Mouse (Mus musculus): Measurements from ENCODE around the gene Rftn2. TPM values are rescaled to one million over a fixed set of nuclear protein-coding genes. Genes with fewer than 3 reads are reported as not detected.
A peak's percentile ranks its signal among the peaks of the same experiment; 100 is the strongest.

Gene Rftn2
- polyA plus RNA-seq, 1 experiment from 2014 or later: 10.3 TPM

DNA sequence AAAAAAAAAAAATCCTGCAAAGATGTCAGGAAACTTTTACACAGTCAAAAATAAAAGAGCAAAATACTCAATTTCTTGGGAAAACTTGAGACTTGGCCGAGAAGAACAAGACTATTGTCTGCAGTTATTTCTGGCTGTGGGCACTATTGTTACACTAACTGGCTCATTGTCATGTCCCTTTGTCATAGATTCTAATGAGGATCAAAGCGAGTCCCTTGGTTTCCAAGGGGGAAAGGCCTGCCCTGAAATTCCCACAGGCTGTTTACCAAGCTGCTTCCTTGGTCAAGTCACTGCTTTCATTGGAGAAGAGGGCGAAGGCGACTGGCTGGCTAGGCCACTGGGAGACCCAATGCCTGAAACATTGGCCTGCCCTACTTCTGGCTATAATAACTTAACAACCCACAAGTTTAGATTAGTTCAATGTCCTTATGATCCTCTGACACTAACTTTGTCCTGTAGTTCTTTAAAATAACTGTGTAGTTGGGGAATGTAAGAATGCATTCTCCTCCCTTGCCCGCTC is 20.7 kb downstream of the Rftn2 start:
- no peak for ATAC-seq (replicated peaks; ENCODE audit: extremely low read depth, insufficient read depth, low FRiP score)
- Histone ChIP-seq H3K9ac (ENCODE audit: low read length) (no peak overlapping the region), H3K4me2 (ENCODE audit: low read depth, low read length) (no peak overlapping the region), H3K27ac (ENCODE audit: low read length) (no peak overlapping the region), H3K9me3 (replicated peaks; ENCODE audit: control insufficient read depth, low read length) (no peaks in the 10 kb centered on the region), H3K4me1 (ENCODE audit: control insufficient read depth, insufficient read depth, low read length) (peaks cover 37% of the 10 kb centered on the region), H3K36me3 (ENCODE audit: control insufficient read depth, insufficient read depth) (0 out of 2 replicates have a peak, but pooled peaks cover 3% of the 10 kb centered on the region), H3K4me3 (ENCODE audit: low read length) (no peak overlapping the region), H3K27me3 (ENCODE audit: control insufficient read depth, insufficient read depth, low read length) (no peaks in the 10 kb centered on the region)
- WGBS: 75% methylated on average over 5 of the region's 5 CpGs

- Histone ChIP-seq H3K4me3 (ENCODE audit: low read length) (peak overlapping the region; percentile 20; the same call in 1 of the 2 replicates), H3K4me1 (ENCODE audit: control insufficient read depth, insufficient read depth, low read length) (peaks cover 14% of the 10 kb centered on the region), H3K27me3 (ENCODE audit: control insufficient read depth, insufficient read depth, low read length) (no peaks in the 10 kb centered on the region), H3K9me3 (replicated peaks; ENCODE audit: control insufficient read depth, low read length) (no peaks in the 10 kb centered on the region), H3K27ac (ENCODE audit: low read length) (peak overlapping the region; percentile 88), H3K9ac (ENCODE audit: low read length) (peak overlapping the region; percentile 62), H3K36me3 (ENCODE audit: control insufficient read depth, insufficient read depth) (0 out of 2 replicates have a peak, but pooled peaks cover 3% of the 10 kb centered on the region), H3K4me2 (ENCODE audit: low read depth, low read length) (peak overlapping the region; percentile 52)
- 48% methylated on average over 18 of the region's 18 CpGs for WGBS
- peak; percentile 43 for ATAC-seq (replicated peaks; ENCODE audit: extremely low read depth, insufficient read depth, low FRiP score)
These were observed 24.5 kb downstream of the Rftn2 start for GRCm38 (mm10) chr1:55201850-55202752.

GRCm38 (mm10) chr1:55198719-55199118 is 27.9 kb downstream of the Rftn2 start:
- H3K4me1 ChIP-seq (ENCODE audit: control insufficient read depth, insufficient read depth, low read length): peaks cover 20% of the 10 kb centered on the region
- no peak overlapping the region for H3K27ac ChIP-seq (ENCODE audit: low read length)
- no peaks in the 10 kb centered on the region for H3K27me3 ChIP-seq (ENCODE audit: control insufficient read depth, insufficient read depth, low read length)
- WGBS: 41% methylated on average over 3 of the region's 3 CpGs
- H3K36me3 ChIP-seq (ENCODE audit: control insufficient read depth, insufficient read depth): peaks cover 5% of the 10 kb centered on the region; the same call in 1 of the 2 replicates
- no peak overlapping the region for H3K4me3 ChIP-seq (ENCODE audit: low read length)
- no peak overlapping the region for H3K4me2 ChIP-seq (ENCODE audit: low read depth, low read length)
- ATAC-seq (replicated peaks; ENCODE audit: extremely low read depth, insufficient read depth, low FRiP score): no peak
- no peak overlapping the region for H3K9ac ChIP-seq (ENCODE audit: low read length)
- H3K9me3 ChIP-seq (replicated peaks; ENCODE audit: control insufficient read depth, low read length): no peaks in the 10 kb centered on the region

DNA sequence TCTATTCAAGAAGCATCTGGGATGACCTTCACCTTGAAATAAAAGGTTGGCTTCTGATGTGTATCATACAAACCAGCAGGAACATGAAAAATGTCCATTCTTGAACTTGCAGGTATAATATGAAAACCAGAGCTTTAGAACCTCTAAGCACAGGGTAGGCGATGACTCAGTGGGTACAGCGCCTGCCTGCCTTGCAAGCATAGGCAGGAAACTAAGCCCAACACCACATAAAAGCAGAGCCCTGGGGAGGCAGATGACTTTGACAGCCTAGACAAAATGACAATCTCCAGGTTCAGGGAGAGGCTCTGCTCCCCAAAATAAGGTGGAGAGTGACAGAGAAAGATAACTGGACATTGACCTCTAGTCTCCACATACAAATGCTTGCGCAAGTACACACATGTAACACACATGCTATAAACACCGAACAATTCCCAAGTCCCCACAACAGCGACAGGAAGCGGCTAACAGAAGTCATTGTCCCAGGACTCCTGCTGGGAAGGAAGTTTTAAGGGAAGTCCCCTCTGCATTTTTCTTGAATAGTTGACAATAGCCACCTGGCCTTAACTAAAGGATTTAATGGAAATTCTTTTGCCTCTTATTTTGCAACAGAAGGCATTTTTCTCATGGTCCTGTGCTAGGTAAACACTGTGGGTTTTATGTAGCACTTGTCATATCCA is 30.1 kb downstream of the Rftn2 start:
- H3K27ac ChIP-seq (ENCODE audit: low read length): peak overlapping the region; percentile 67
- no peak for ATAC-seq (replicated peaks; ENCODE audit: extremely low read depth, insufficient read depth, low FRiP score)
- WGBS: 46% methylated on average over 6 of the region's 6 CpGs

DNA sequence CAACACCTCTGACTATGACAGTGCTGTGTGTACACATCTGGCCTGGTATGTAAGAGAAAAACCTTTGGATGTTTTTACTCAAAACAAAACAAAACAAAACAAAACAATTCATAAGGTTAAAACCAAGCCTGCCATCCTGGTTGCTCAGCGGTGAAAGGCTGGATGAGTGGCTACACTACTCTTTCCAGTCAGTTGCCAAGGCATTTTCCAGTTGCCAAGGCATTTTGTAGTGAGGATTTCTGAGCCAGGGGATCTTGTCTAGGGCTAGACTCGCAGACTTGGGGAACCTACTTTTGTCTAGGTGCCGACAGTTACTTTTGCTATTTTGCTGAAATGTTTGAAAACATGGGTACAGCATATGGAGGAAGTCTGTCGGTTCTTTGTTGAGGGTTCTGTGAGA is 31.6 kb downstream of the Rftn2 start:
- no peak overlapping the region for H3K27ac ChIP-seq (ENCODE audit: low read length)
- no peak overlapping the region for H3K9ac ChIP-seq (ENCODE audit: low read length)
- WGBS: 74% methylated on average over 4 of the region's 4 CpGs
- peaks cover 6% of the 10 kb centered on the region; the same call in 1 of the 2 replicates for H3K36me3 ChIP-seq (ENCODE audit: control insufficient read depth, insufficient read depth)
- ATAC-seq (replicated peaks; ENCODE audit: extremely low read depth, insufficient read depth, low FRiP score): no peak
- H3K4me3 ChIP-seq (ENCODE audit: low read length): no peak overlapping the region
- peaks cover 20% of the 10 kb centered on the region for H3K4me1 ChIP-seq (ENCODE audit: control insufficient read depth, insufficient read depth, low read length)
- H3K9me3 ChIP-seq (replicated peaks; ENCODE audit: control insufficient read depth, low read length): no peaks in the 10 kb centered on the region
- H3K27me3 ChIP-seq (ENCODE audit: control insufficient read depth, insufficient read depth, low read length): no peaks in the 10 kb centered on the region
- no peak overlapping the region for H3K4me2 ChIP-seq (ENCODE audit: low read depth, low read length)

More for the DNA sequence above, 30.1 kb downstream of the Rftn2 start:
- Histone ChIP-seq H3K9ac (ENCODE audit: low read length) (no peak overlapping the region), H3K4me1 (ENCODE audit: control insufficient read depth, insufficient read depth, low read length) (peaks cover 23% of the 10 kb centered on the region), H3K27me3 (ENCODE audit: control insufficient read depth, insufficient read depth, low read length) (no peaks in the 10 kb centered on the region), H3K36me3 (ENCODE audit: control insufficient read depth, insufficient read depth) (peaks cover 3% of the 10 kb centered on the region; the same call in 1 of the 2 replicates), H3K4me3 (ENCODE audit: low read length) (no peak overlapping the region), H3K9me3 (replicated peaks; ENCODE audit: control insufficient read depth, low read length) (no peaks in the 10 kb centered on the region), H3K4me2 (ENCODE audit: low read depth, low read length) (no peak overlapping the region)

- Histone ChIP-seq H3K27ac (ENCODE audit: low read length) (peak overlapping the region; percentile 9; the same call in 1 of the 2 replicates), H3K36me3 (ENCODE audit: control insufficient read depth, insufficient read depth) (peaks cover 6% of the 10 kb centered on the region; the same call in 1 of the 2 replicates), H3K4me3 (ENCODE audit: low read length) (no peak overlapping the region), H3K27me3 (ENCODE audit: control insufficient read depth, insufficient read depth, low read length) (no peaks in the 10 kb centered on the region), H3K4me1 (ENCODE audit: control insufficient read depth, insufficient read depth, low read length) (peaks cover 20% of the 10 kb centered on the region), H3K9ac (ENCODE audit: low read length) (no peak overlapping the region), H3K4me2 (ENCODE audit: low read depth, low read length) (no peak overlapping the region), H3K9me3 (replicated peaks; ENCODE audit: control insufficient read depth, low read length) (no peaks in the 10 kb centered on the region)
- WGBS: 65% methylated on average over 19 of the region's 19 CpGs
- ATAC-seq (replicated peaks; ENCODE audit: extremely low read depth, insufficient read depth, low FRiP score): no peak
These were observed 32.3 kb downstream of the Rftn2 start for GRCm38 (mm10) chr1:55194064-55194915.

DNA sequence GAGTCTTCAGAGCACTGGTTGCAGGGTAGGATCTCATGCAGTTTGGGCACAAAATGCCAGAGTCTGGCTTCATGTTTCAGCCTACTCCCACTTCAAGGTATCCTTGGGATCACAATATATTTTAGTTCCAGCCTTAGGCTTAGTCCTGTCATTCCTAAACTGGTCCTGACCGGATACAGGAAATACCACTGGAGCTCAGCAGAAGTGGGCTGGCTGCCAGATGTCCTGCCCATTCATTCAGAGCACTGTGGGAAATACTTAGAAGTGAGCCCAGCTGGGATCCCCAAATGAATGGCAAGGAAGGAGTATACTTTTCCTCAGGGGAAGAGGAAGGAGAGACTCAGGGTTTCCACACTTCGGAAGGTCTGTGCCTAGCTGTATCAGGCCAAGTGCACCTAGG is 33.3 kb downstream of the Rftn2 start:
- 18% methylated on average over 2 of the region's 2 CpGs for WGBS
- ATAC-seq (replicated peaks; ENCODE audit: extremely low read depth, insufficient read depth, low FRiP score): peak; percentile 68
- Histone ChIP-seq H3K36me3 (ENCODE audit: control insufficient read depth, insufficient read depth) (peaks cover 6% of the 10 kb centered on the region; the same call in 1 of the 2 replicates), H3K27ac (ENCODE audit: low read length) (peak overlapping the region; percentile 56), H3K9me3 (replicated peaks; ENCODE audit: control insufficient read depth, low read length) (no peaks in the 10 kb centered on the region), H3K27me3 (ENCODE audit: control insufficient read depth, insufficient read depth, low read length) (no peaks in the 10 kb centered on the region), H3K4me1 (ENCODE audit: control insufficient read depth, insufficient read depth, low read length) (peaks cover 20% of the 10 kb centered on the region), H3K4me2 (ENCODE audit: low read depth, low read length) (no peak overlapping the region), H3K4me3 (ENCODE audit: low read length) (no peak overlapping the region), H3K9ac (ENCODE audit: low read length) (no peak overlapping the region)

DNA sequence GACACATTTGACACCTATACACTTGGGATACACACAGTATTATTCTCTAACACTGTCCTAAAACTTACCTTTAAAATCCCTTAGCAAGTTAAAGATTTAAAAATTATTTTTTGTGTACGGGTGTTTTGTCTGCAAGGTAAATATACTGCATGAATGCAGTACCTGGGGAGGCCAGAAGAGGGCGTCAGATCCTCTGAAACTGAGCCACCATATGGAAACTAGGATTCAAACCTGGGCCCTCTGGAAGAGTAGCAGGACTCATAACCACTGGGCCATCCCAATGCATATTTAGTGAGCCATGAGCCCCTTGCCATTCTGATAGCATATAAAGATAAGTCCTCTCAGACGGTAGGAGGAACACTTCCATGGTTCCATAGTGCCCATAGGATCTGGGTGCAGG is 33.8 kb downstream of the Rftn2 start:
- peaks cover 20% of the 10 kb centered on the region for H3K4me1 ChIP-seq (ENCODE audit: control insufficient read depth, insufficient read depth, low read length)
- WGBS: 52% methylated on average over 3 of the region's 3 CpGs

More for the DNA sequence above, 33.8 kb downstream of the Rftn2 start:
- ATAC-seq (replicated peaks; ENCODE audit: extremely low read depth, insufficient read depth, low FRiP score): no peak
- Histone ChIP-seq H3K27me3 (ENCODE audit: control insufficient read depth, insufficient read depth, low read length) (no peaks in the 10 kb centered on the region), H3K9me3 (replicated peaks; ENCODE audit: control insufficient read depth, low read length) (no peaks in the 10 kb centered on the region), H3K4me2 (ENCODE audit: low read depth, low read length) (no peak overlapping the region), H3K27ac (ENCODE audit: low read length) (peak overlapping the region; percentile 56), H3K36me3 (ENCODE audit: control insufficient read depth, insufficient read depth) (peaks cover 6% of the 10 kb centered on the region; the same call in 1 of the 2 replicates), H3K9ac (ENCODE audit: low read length) (no peak overlapping the region), H3K4me3 (ENCODE audit: low read length) (no peak overlapping the region)

Data from heart, embryonic 16.5 days (tissue).